Mouse (Mus musculus) ovary, postnatal 36 days (tissue): Measurements from ENCODE around the gene Rab26.

Experiments
- DNase-seq: peaks from one replicate; pipeline ENCODE4 v3.0.0; 2022; ENCODE audit warnings: low spot score, mixed read lengths

The Rab26 gene

GRCm38 (mm10) chr17:24534160-24534718 lies at the start of gene Rab26:
Gene Rab26 (minus strand): TSS chr17:24534210.
- DNase-seq, result no peak

- no peak for DNase-seq
Observed at GRCm38 (mm10) chr17:24580287-24580686, 46.3 kb upstream of the Rab26 start.

DNA sequence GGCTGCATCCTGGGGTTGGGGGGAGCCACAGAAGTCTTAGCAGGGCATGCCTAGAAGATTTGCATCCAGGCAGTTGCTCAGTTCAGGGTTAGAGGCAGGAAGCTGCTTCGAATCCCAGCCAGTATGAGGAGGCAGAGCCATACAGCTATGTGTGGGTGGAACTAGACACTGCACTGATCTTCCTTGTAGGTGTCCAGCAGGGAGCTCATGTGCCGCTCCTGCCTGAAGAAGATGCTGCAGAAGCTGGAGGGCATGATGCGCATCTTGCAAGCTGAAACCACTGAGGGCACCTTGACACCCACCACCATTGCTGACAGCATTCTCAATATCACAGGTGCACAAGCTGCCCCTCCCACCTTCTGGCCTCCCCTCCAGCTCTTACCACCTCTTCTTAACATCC lies 45.5 kb upstream of the Rab26 start:
- no peak for DNase-seq

GRCm38 (mm10) chr17:24573811-24574210 lies 39.8 kb upstream of the Rab26 start:
- DNase-seq, result no peak

DNA sequence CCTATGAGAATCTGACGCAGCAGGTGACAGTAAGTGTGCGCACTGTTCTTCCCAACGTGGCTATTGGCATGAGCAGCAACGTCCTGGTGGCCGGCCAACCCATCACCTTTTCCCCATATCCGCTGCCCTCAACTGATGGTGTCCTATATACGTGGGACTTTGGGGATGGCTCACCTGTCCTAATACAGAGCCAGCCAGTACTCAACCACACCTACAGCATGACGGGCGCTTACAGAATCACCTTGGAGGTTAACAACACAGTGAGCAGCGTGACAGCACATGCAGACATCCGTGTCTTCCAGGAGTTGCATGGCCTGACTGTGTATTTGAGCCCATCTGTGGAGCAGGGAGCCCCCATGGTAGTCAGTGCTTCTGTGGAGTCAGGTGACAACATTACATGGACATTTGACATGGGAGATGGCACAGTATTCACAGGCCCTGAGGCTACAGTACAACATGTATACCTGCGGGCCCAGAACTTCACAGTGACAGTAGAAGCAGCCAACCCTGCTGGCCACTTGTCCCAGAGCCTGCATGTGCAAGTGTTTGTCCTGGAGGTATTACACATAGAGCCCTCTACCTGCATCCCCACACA lies 38.7 kb upstream of the Rab26 start:
- no peak for DNase-seq

DNA sequence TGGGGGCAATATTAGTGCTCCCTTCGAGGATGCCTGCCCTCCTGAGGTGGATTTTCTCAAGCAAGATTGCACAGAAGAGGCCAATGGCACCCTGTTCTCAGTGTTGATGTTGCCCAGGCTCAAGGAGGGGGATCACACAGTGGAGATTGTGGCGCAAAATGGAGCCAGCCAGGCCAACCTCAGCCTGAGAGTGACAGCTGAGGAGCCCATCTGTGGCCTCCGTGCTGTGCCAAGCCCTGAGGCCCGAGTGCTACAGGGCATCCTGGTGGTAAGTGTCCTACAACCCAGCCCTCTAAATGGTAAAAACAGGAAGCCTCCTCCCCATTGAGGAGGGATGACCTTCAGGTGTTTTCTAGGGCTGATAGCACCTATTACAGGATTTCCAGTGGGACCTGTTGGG lies 35.8 kb upstream of the Rab26 start:
- DNase-seq, result no peak

DNA sequence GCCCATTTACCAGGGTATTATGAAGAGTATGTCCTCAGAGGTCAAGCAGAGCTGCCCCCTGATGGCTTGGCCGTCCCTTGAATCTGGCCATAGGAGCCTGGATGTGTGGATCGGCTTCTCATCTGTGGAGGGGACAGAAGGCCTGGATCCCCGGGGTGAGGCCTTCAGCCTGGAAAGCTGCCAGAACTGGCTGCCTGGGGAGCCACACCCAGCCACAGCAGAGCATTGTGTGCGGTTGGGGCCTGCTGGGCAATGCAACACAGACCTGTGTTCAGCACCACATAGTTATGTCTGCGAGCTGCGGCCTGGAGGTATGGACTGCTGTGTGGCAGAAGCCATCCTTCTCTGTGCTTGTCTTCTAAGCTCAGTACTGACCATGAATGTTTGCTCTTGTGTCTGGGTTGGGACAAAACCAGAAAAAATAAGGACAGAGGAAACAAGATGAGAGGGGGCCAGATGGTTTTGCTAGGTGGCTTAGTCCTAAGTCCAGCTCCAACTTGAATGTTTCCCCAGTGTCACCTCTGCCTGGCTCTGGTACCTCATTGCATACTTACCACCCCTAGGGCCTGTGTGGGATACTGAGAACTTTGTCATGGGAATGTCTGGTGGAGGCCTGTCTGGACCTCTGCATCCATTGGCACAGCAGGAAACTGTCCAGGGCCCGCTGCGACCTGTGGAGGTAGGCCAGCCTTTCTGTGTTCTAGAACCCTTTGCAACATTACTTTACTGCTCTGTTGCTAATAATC lies 33.2 kb upstream of the Rab26 start:
- peak; percentile 34 for DNase-seq

DNA sequence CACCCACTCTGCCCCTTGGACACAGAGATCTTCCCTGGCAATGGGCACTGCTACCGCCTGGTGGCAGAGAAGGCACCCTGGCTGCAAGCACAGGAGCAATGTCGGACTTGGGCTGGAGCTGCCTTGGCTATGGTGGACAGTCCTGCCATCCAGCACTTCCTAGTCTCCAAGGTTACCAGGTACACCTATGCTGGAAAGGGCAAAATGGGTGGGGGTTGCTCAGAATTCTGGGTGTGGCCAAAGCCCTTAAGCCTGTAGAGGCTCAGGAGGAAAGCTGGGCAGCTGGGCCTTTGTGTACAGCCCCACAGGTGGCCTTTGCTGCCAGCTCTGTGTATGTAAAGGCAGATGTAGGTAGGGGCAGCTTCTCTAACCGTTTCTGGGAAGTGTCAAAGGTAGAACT lies 31.8 kb upstream of the Rab26 start:
- no peak for DNase-seq

DNA sequence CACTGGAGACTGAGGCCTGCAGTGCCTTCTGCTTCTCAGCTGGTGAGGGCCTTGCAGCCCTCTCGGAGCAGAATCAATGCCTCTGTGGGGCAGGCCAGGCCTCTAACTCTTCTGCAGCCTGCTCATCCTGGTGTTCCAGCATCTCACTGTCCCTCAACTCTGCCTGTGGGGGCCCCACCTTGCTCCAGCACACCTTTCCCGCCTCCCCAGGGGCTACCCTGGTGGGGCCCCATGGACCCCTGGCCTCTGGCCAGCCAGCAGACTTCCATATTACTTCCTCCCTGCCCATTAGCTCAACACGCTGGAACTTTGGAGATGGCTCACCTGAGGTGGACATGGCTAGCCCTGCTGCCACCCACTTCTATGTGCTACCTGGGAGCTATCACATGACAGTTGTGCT lies 31.1 kb upstream of the Rab26 start:
- DNase-seq, result no peak

DNA sequence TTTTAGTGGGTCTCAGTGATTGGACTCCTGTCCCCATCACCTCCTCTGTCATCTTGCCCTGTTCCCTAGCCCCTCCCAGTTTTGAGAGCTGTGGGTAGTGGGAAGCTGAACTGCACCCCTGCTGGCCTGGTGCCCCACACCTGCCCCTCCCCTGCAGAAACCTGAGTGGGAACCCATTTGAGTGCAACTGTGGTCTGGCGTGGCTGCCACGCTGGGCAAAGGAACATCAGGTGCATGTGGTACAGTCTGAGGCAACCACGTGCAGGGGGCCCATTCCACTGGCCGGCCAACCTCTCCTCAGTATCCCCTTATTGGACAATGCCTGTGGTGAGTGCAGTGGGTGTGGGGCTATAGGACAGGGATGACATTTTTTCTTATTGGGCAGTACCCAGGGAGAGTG lies 30.4 kb upstream of the Rab26 start:
- no peak for DNase-seq

DNA sequence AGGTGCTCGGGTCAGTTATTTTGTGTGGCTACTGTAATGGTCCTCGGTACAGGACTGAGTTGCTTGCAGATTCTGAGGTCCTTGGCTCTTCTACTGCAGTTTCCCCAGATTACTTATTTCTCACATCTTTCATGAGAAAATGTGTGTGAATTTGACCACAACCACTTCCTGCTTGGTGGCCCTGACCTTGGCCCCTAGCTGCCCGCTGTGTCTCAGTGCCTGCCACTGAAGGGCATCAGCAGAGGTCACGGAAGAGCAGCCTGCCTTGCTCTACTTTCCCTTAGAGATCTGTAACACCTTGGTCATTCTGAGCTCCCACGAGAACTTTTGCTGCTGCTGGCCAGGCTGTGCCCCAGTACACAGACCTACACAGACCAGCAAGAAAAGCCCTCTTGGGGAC lies 29.6 kb upstream of the Rab26 start:
- no peak for DNase-seq

DNA sequence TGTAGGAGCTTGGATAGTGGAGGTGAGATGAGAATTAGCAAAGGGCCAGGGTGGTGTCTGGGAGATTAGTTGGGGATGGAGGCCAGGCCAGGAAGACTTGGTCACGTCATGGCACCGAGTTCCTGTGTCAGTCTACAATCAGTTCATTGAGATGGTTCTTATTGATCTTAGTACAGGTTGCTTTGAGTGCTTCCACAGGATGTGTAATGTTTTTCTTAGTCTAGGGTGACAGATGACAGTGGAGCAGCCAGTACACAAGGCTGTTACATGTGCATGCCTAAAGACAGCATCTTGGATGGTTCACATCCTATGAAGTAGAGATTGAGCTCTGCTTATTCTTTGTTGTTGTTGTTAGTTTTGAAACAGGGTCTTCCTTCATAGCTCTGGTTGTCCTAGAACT lies 27.6 kb upstream of the Rab26 start:
- no peak for DNase-seq

- no peak for DNase-seq
Observed at GRCm38 (mm10) chr17:24560301-24561028, 26.5 kb upstream of the Rab26 start.

GRCm38 (mm10) chr17:24559146-24559545 lies 25.1 kb upstream of the Rab26 start:
- DNase-seq, result no peak

GRCm38 (mm10) chr17:24558600-24559099 lies 24.6 kb upstream of the Rab26 start:
- no peak for DNase-seq

- DNase-seq, result no peak
Observed at GRCm38 (mm10) chr17:24557091-24557490, 23.1 kb upstream of the Rab26 start.

DNA sequence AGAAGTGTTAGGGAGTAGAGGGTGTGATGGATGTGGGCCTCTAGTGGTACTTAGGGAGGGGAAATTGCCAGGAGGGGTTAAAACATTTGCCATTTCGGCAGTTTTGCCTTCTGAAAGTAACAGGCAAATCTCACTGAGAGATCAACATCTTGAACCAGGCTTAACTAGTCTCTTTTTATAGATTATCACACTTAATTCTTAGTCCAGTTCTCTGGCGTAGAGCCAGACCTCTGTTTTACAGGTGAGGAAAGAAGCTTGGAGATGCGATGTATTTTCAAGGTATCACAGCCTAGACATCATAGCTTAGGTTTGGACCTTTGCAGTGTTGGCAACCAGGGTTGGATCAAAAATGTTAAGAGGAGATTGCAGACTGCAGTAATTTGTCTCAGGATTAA lies 17.0 kb upstream of the Rab26 start:
- no peak for DNase-seq

DNA sequence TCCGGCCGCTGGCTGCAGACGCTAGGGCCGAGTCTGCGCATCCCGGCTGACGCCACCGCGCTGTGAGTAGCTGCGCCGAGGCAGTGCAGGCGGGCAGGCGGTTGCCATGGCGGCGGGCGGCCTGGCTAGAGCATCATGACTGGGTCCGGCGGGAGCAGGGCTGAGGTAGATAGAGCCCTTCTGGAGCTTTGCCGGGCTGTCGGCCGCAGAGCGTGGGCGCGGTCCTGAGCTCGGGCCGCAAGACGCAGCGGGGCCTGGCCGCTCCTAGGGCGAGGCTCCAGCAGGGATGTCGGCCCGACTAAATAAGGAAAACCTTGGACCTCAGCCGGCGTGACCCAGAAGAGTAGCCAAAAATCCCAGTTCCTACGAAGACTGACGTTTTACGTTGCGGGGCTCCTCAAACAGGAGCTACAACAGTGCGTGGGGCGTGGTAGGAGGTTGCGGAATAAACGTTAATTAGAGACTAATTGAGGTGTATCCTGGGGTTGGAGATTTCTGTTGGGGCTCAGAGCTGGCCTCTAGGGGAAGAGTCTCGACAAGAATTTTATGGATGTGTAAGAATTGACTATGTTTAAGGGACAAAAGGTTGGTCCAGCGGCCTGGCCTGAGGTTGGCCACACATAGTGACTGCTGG lies 16.5 kb upstream of the Rab26 start:
- peak; percentile 83 for DNase-seq

GRCm38 (mm10) chr17:24549618-24550415 lies 15.8 kb upstream of the Rab26 start, which contains the start of gene Pkd1:
Gene Pkd1 (plus strand): TSS chr17:24549834.
- DNase-seq, result peak; percentile 100

DNA sequence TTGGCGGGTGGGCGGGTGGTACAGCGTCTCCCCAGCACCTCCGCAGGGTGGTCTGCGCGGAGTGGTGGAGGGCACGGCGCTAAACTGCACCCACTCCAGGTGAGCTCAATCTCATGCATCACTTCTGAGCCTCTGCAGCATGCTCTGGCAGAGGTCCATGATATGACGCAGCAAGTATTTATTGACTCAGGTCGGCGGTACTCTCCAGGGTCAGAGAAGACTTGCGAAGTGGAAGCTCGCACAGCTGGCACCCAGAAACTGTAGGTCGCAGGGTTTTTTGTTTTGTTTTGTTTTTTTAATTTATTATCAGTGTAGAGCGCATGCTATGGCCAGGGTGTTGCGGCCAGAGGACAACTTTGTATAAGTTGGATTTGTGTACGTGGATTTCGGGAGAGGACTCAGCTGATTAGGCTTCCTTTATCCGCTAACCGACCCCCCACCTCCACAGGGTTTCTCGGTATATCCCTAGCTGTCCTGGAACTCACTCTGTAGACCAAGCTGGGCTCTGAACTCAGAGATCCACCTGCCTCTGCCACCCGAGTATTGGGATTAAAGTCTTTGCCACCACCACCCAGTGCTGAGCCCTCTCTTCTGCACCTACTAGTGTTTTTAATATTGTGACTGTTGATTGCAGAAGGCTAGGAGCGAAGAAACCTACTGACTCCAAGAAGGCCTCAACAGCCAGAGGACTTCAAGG lies 15.1 kb upstream of the Rab26 start:
- no peak for DNase-seq

- DNase-seq, result no peak
Observed at GRCm38 (mm10) chr17:24548435-24548834, 14.4 kb upstream of the Rab26 start.
